Mouse (Mus musculus): ENCODE data around the gene C1rb. TPM values are rescaled to one million over a fixed set of nuclear protein-coding genes. Genes with fewer than 3 reads are reported as not detected.
"Not testable (repeated sequence)": the region's sequence is repeated elsewhere in the genome, so short reads cannot be mapped to it uniquely, and the experiment has no call there.

The C1rb gene
- 1 to 10 TPM; 5.8 to 7.8 TPM for total RNA-seq (2021)
- long read RNA-seq, experiment 1, partial matches to known transcripts = 1 of 3 reads
- long read RNA-seq, experiment 1, other reads (novel, unspliced or antisense) = 2 of 3 reads
- long read RNA-seq, experiment 2, partial matches to known transcripts = 0 of 3 reads
- long read RNA-seq, experiment 2, other reads (novel, unspliced or antisense) = 2 of 3 reads

DNA sequence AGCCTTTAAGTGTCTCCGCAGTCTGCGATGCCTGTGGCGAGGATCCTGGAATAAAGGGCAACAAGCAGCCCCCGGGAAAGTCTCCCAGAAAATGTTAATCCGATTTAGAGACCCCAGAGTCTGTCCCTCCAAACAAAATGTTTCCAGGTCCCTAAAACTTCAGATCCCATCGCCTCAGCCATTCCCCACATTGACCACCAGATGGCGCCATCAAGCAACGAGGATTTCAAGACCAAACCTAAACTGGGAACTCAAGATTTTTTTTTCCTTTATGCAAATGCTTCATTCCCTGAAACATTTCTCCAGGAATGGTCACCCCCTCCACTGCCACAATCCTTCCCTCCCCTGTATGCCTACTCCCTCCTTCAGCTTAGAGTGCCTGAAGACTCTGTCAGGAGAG, at the start of gene C1rb:
C1rb (plus strand) TSS at position 269 of the 400 bp plus-strand sequence.
- peak; percentile 71 for DNase-seq

DNA sequence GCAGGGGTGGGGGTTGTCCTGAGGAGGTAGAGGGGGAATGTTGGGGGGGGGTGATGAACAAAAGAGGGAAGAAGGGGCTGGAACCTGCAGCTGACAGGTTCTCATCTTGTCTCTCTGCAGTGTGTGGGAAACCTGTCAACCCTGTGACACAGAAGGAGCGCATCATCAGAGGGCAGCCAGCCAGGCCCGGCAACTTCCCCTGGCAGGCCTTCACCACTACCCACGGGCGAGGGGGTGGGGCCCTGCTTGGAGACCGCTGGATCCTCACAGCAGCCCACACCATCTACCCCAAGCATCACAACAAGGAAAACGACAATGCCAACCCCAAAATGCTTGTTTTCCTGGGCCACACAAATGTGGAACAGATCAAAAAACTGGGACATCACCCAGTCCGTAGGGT, 48.0 kb upstream of the C1rb start:
- peak; percentile 57 for DNase-seq

DNA sequence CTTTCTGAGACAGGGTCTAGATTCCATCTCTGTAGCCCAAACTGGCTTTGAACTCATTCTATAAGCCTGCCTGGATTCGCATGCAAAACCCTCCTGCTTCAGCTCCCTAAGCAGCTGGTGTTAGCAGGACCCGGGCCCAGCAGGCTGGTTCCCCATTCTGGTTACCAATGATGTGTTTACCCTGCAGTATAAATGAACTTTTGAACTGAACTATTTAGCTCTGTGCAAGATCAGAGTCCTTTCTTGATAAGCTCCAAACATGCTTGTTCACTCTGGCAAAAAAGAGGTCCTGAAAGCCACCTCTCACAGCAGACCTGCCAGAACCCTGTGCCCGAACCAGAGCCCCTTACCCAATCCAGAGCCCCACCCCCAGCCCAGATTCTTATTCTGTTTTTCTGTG, 42.2 kb upstream of the C1rb start:
- DNase-seq = no peak

DNA sequence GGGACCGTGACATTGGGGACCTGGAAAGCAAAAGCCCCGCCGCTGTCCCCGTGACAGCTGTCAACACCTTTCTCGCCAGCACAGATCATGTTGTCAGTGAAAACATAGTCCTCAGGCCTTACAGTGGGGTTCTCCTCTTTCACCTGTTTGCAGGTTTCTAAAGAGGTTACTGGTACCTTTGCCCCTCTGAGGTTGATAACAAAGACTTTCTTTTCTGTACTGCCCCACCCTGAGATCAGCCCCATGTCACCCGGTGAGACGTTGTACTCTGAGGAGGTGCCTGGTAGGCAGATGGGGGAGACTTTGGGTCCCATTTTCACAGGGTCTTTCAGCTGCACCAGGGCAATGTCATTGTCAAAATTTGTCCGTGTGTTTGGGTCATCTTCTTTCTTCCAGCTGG, 39.0 kb upstream of the C1rb start:
- DNase-seq = no peak

DNA sequence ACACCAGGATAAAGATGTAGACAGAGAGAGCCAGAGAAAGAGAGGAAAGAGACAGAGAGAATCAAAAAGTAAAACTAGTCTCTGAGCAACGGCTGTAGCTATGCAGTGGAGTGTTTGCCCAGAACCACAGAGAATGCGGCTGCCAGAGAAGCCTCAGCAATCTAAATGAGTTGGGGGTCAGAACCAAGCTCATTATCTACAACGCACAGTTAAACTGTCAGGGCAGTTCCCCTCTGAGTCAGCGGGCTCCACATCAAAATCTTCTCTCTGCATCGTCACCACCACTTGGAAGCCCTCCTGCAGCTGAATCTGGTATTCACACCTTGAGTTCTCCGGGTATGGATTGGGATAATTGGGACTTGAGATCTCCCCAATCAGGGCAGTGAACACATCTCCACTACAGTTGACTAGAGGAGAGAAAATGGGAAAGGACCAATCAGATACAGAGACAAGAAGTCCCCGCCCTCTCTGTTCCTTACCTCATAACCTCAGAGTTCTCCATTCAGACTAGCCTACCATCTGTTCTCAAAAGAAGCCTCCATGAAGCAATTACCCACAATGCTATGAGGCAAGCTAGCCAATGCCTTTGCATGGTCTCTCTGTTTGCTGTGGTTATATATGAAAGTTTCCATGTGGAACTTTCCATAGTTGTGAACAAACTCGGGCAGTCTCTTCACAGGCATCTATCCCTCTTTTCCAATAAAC, 33.8 kb upstream of the C1rb start:
- DNase-seq = not testable (repeated sequence)

DNA sequence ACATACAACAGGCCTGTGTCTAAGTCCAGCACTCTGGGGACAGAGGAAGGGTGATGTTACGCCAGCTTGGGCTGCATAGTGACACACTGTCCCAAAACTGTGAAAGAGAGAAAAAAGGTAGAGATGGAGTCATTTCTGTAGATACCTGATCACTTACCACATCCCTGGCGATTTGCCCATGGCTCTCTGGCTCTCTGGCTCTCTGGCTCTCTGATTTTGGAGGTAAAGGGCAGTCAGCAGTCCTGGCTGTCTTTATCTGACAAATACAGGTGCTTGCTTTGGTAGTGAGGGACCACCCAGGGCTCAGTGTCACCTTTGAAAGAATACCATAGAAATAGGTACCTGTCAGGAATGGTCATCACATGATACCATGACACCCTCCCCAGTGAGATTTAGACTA, 28.9 kb upstream of the C1rb start:
- not testable (repeated sequence) for DNase-seq

DNA sequence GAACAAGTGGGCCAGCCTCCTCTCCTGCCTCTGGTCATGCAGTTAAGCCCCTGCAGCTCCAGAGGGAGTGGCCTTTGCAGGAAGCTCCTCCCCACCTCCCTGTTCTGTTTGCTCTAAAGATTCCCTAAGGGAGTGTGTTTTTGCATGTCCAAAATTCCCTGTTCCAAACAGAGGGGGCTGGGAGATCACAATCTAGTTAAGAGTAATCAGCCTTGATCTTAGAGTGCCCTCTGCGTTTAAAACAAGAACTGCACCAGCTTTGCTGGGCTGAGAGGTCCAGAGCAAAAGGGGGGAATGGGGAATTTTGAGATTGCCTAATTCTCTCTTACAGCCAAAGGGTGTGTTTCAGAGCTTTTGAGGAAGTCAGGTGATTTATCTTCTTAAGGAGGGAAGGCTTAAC, 27.8 kb upstream of the C1rb start, which contains the start of gene C1s1:
C1s1 (minus strand) TSS at position 76 of the 400 bp plus-strand sequence.
- peak; percentile 20 to 73 for DNase-seq

DNA sequence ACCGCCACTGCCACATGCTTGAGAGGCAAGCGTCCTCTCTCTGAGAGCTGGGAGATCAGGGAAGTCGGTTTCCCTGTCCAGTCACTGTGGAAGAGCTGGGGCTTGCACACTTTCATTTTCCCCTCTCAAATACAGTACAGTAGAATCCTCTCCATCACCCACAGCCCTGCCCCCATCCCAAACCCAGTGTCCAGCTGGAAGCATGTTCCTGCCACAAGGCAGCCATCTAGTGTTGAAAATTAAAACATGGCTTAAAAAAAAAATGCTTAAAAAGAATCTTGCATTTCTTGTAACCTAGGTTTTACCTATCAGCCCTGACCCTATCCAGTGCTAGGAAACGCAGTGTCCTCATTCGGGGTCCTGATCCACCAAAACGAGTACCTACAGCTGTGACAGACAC, 25.6 kb upstream of the C1rb start:
- peak; percentile 30 to 48 for DNase-seq

DNA sequence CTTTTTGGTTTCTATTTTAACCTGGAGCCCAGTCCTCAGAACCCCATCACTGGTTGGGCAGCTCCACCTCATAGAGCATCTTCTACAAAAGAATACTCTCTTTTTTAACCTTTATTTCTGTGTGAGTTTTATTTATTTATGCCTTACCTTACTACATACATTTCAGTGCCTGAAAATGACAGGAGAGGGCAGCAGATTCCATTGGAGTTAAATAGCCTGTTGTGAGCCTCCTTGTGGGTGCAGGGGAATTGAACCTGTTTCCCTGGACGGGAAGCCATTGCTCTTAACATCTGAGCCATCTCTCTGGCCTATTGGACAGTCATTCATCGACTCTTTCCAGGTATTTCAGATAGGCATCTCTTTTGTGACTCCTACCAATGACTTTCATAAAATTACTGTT, 24.7 kb upstream of the C1rb start:
- DNase-seq = no peak

DNA sequence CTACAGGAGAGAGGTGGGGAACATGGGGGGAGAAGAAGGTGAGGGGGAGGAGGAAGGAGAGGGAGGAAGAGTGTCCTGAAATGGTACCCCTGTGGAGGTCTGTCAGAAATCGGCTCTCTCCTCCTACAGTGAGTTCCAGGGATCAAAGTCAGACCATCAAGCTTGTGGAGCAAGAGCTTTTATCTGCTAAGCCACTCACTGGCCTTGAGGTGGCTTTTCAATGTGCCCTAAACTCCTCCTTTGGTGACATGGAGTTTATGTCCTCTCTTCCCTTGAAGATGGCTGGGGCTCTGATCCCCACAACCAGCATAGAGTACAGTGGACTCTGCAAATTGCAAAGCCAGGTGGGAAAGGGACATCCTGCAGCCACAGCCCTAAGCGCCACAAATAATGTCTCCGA, 22.1 kb upstream of the C1rb start:
- DNase-seq = not testable (repeated sequence)

DNA sequence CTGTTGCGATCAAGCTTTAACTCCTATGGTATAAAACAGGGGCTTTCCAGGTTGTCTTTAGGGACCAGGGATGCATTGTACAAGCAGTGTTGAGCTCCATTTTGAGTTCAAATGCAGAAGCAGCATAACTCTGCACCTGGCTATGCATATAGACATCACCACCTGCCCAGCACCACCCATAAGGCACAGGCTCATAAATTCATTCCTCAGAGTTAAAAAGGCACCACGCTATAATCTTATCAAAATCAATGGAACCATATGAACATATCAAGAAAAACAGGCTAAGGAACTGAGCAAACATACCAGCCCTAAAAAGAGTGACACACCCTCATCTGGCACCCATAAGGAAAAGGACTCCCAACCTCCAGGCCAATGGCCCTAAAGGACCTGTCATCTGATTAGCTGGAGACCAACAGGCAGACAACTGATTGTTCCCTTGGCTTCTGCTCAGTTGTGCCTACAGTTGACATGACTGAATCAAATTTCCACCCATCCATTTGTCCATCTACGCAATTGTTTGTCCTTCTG, 21.0 kb upstream of the C1rb start:
- no peak for DNase-seq

DNA sequence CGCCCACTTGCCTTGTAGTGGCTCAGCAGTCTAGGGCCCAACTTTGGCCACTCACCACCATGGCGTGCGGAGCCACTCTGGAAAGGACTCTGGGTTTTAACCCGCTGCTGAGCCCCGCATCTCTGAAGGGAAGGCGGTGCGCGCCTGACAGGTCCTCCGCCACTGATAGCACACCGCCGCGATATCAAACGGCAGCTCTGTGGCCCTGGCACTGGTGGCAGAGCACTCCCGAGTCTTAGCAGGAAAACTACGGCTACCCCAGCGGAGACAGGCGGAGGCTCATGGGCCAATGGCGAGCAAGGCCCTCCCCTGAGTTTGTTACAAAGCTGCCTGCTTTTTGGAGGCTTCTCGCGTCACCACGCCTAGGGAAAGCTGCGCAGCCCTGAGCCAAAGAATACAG, 17.3 kb upstream of the C1rb start:
- DNase-seq = no peak

DNA sequence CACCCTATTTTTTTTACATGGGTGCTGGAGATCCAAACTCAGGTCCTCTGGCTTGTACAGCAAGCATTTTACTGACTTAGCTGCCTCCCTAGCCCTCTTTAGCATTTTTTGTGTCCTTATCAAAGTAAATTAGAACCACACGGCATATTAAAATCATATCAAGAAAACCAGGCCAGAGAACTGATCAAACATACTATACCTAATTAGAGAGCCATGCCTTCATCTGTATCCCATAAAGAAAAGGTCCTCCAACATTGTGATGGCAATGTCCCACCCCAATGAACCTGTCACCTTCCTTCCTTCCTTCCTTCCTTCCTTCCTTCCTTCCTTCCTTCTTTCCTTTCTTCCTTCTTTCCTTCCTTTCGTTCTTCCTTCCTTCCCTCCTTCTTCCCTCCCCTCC, 14.1 kb upstream of the C1rb start:
- DNase-seq = not testable (repeated sequence)

DNA sequence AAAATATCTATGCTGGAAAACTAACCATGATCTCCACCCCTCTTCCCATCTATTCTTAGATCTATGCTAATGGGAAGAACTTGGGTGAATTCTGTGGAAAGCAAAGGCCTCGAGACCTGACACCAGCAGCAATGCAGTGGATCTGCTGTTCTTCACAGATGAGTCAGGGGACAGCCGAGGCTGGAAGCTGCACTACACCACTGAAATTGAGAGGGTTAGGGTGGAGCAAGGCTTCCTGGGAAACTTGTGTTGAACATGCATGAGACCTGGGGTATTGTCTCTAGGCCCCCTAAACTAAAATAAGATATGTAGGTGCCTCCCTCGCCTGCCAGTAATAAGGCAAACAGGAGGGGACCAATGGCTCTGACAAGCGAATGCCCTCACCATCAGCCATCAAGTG, 8.9 kb upstream of the C1rb start:
- DNase-seq = not testable (repeated sequence)

DNA sequence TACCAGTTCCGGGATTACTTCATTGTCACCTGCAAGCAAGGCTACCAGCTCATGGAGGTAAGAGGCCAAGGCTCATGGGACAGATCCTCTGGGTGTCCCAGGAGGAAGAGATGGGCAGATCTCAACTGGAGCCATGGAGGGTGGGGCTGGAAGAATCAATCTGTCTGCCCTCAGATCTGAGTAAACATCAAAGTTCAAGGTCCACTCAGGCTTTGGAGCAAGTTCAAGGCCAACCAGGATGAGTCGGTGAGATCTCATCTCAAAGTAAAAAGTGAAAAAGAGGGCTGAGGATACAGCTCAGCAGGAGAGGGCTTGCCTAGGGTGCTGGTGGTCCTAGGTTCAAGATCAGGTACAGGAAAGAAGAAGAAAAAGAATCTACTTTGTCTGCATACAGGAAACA, 8.5 kb upstream of the C1rb start:
- peak in 1 of 2 experiments; percentile 29 for DNase-seq

DNA sequence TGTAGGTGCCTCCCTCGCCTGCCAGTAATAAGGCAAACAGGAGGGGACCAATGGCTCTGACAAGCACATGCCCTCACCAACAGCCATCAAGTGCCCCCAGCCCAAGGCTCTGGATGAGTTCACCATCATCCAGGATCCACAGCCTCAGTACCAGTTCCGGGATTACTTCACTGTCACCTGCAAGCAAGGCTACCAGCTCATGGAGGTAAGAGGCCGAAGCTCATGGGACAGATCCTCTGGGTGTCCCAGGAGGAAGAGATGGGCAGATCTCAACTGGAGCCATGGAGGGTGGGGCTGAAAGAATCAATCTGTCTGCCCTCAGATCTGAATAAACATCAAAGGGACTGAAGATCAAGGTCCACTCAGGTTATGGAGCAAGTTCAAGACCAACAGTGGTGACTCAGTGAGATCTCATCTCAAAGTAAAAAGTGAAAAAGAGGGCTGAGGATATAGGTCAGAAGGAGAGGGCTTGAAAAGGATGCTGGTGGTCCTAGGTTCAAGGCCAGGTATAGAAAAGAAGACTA, 5.1 kb downstream of the C1rb start:
- DNase-seq = not testable (repeated sequence)

DNA sequence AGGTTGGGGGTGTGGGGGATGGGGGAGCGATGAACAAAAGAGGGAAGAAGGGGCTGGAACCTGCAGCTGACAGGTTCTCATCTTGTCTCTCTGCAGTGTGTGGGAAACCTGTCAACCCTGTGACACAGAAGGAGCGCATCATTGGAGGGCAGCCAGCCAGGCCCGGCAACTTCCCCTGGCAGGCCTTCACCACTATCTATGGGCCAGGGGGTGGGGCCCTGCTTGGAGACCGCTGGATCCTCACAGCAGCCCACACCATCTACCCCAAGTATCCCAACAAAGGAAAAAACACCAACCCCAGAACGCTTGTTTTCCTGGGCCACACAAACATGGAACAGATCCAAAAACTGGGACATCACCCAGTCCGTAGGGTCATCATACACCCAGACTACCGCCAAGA, 10.1 kb downstream of the C1rb start:
- DNase-seq = peak; percentile 80 to 81

DNA sequence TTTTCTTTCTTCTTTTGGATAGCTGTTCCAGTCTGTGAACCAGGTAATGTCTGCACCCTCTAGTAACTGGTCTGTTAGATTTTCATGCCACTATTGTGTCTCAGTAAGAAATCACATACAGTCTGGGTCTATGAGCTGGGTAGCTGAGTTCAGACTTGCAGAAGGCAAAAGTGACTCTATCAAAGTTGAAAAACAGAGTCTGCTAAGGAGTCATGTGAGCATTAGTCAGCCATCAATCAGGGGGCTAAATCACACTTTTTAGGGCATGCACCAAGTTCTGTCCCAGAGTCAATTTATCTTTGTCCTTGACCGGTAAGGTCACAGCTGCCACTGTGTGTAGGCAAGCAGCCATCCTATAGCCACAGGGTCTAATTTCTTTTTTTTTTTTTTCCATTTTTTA, 12.1 kb downstream of the C1rb start:
- DNase-seq = peak; percentile 36 to 58

DNA sequence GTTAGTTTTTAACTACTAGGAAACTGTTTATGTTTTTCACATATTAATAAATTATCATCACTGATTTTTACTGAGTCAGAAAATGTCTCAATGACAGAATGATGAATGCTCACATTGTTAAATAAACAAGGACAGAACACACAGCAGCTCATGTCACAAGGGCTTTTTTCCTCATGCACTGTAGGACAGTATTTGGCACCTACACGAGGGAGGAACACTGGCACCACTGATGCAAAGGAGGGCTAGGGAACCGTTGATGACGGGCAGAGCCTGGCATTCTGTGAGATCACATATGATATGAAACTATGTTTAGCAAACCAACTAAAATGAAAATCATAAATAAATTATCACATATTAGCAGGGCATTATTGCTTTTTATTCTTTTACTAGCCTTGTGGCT, 14.8 kb downstream of the C1rb start:
- peak; percentile 32 to 45 for DNase-seq

DNA sequence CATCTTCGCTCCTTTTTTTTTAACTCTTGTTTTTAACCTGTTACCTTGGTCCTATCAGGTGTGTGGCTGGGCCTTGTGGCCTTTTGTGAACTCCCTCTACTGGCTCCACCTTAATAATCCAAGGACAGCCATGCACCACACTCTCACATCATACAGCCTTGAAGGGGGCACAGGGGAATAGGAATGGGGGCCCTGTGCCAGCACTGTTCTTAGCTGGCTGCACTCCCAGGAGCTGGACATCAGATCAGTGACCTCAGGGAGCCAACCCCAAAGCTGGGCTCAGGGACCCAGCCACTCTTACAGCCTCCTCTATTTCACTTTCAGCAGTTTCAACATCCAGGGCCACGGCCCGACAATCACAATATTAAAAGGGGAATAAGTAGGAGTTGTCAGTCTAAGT, 15.7 kb downstream of the C1rb start:
- DNase-seq = peak; percentile 92

DNA sequence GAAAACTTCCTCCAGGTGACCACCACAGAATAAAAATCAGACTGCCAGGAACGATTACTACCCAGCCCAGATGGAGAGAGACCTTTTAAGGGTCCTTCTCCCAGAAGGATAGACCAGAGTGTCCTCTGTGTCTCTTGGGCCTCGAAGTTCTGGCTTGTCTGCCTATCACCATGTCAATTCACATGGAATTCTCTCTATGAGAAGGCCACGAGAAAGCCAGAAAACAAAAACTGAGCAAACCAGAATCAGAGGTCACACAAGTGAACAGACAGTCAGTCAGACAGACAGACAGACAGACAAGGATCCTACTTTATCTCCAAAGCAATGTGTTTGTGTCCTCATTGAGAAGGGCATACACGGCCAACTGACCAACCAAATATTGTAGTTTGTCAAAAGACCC, 16.2 kb downstream of the C1rb start:
- DNase-seq = no peak

DNA sequence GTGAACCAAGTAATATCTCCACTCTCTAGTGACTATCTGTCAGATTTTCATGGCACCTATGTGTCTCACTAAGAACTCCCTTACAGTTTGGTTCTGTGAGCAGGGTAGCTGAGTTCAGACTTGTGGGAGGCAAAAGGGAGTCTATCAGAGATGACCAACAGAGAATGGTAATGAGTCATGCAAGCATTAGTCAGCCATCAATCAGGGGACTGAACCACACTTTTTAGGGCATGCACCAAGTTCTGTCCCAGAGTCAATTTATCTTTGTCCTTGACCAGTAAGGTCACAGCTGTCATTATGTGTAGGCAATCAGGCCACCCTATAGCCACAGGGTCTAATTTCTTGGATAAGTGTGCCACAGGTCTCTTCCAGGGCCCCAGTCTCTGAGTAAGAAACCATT, 18.7 kb downstream of the C1rb start:
- DNase-seq = peak; percentile 23 to 54

DNA sequence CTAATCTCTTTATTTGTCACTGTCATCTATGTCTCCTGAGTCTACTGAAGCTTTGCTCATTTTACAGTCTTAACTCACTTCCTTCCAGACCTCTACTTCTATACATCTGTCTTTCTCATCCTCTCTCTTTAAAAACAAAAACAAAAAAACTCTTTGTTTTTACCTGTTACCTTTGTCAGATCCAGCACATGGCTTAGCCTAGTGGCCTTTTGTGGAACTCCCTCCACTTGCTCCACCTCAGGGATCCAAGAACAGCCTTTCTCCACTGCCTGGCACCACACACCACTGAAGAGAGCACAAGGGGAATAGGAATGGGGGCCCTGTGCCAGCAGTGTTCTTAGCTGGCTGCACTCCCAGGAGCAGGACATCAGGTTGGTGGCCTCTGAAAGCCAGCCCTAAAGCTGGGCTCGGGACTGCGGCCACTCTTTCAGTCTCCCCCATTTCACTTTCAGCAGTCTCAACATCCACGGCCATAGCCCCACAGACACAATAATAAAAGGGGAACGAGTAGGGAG, 22.1 kb downstream of the C1rb start:
- peak; percentile 66 to 75 for DNase-seq

All from adrenal gland, postnatal 36 days (tissue).